Mouse (Mus musculus) Patski (cell line): ENCODE data around the gene Ptpn6. TPM values are rescaled to one million over a fixed set of nuclear protein-coding genes. Genes with fewer than 3 reads are reported as not detected.

ENCODE experiments used
- ATAC-seq: fragments of 100-300 bp; one replicate; pipeline ENCODE4 v1.8.0; 2021
- CTCF ChIA-PET: fragments of 350-600 bp; sonication (Branson Sonifier 250); formaldehyde crosslinking; loops from one replicate; lab custom pipeline; 2022; ENCODE audit warnings: inconsistent platforms; lab: Charles Lee
- POLR2A ChIA-PET: fragments of 350-600 bp; sonication (Branson Sonifier 250); formaldehyde crosslinking; loops from one replicate; lab custom pipeline; 2022; ENCODE audit warnings: antibody characterized with exemption, inconsistent platforms; lab: Charles Lee
- DNase-seq: peaks from one replicate; pipeline ENCODE4 v3.0.0-alpha.2; 2011; ENCODE audit warnings: low read depth, low spot score
- H3K27me3 ChIP-seq: fragments of 371-371 bp; one replicate; pipeline ENCODE4 v1.5.1; 2021
- CTCF ChIP-seq: fragments of 100-300 bp; IDR thresholded peaks from one replicate; pipeline ENCODE4 v1.5.1; 2021
- in situ Hi-C: fragments of 300-500 bp; cut with MboI; formaldehyde crosslinking; loops from 3 replicates; pipeline ENCODE4 v1.11.1; 2018; ENCODE audit warnings: low pct_unique_long_range_greater_than_20kb, mixed read lengths
- polyA plus RNA-seq: library from polyadenylated mRNA; unstranded; gene quantifications from one replicate; pipeline ENCODE4 v1.2.3, GENCODE M21; 2021

The Ptpn6 gene
- polyA plus RNA-seq, 1 experiment from 2014 or later, result 1.5 TPM

DNA sequence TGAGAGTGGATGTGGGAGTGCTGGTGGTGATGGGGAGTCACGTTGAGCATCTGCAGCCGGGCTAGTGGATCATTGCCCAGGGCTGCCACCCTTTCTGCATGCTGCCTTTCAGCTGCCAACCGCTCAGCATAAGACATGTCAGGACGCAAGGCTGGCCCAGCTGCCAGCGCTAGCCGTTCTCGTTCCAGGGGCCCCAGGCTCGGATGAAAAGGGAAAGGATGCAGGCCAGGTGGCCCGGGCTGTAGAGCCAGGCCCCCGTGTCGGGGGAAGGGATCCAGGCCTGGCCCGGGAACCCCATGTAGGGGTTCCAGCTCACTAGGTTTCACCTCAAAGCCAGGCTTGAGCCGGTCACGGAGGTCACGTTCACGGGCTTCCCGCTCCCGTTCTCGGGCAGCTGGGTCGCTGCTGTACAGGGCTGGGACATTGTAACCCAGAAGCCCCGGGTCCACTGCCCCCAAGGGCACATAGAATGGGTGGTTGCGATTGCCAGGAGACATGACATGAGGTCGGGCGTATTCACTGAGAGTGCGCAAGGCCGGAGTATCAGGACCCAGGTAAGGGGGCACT, 6.3 kb upstream of the Ptpn6 start:
- CTCF ChIA-PET, result interaction anchor here (1.4 to 2.6 kb wide), 5 partner anchors 10 to 103 kb away, joined by 3 to 19 read pairs (median 4); partner anchors contain the start of genes Emg1, Gm45234 and Phb2
- in situ Hi-C loops, result no loop called here
- ATAC-seq (no peak), DNase-seq (no peak)
- H3K27me3 ChIP-seq, result no peaks in the 10 kb centered on the region
- no peak for TF ChIP-seq CTCF
- POLR2A ChIA-PET, result interaction anchor here (1.0 to 3.6 kb wide), 4 partner anchors 10 to 64 kb away, joined by 3 to 25 read pairs (median 8); partner anchors contain the start of genes Gm45234 and Spsb2

DNA sequence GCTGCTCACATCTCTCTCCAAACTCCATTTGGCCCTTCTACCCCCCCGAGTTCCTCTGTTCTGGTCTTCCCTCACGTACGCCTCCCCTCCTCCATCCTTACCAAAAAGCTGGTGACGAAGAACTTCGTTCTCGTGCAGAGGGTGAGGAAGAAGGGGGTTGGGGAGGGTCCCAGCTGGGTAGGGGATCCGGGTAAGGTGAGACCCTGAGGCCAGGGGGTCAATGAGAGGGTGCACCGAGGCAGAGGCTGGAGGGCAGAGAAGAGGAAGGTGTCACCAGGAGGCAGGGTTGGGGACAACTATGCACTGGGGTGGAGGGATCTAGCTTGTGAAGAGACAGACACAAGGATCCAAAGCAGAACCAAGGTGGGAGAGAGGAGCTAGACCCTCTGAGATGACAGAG, 5.1 kb upstream of the Ptpn6 start:
- CTCF ChIA-PET, result interaction anchor here (0.7 to 2.6 kb wide), 7 partner anchors 12 to 102 kb away, joined by 3 to 19 read pairs (median 4); partner anchors contain the start of genes Emg1, Gm45234 and Phb2
- DNase-seq, result no peak
- no peak for ATAC-seq
- no peaks in the 10 kb centered on the region for H3K27me3 ChIP-seq
- TF ChIP-seq CTCF, result no peak
- in situ Hi-C loops, result no loop called here
- POLR2A ChIA-PET, result interaction anchor here (1.1 to 3.6 kb wide), 2 partner anchors 15 to 85 kb away, joined by 3 to 25 read pairs; partner anchors contain the start of genes Cdca3 and Usp5

DNA sequence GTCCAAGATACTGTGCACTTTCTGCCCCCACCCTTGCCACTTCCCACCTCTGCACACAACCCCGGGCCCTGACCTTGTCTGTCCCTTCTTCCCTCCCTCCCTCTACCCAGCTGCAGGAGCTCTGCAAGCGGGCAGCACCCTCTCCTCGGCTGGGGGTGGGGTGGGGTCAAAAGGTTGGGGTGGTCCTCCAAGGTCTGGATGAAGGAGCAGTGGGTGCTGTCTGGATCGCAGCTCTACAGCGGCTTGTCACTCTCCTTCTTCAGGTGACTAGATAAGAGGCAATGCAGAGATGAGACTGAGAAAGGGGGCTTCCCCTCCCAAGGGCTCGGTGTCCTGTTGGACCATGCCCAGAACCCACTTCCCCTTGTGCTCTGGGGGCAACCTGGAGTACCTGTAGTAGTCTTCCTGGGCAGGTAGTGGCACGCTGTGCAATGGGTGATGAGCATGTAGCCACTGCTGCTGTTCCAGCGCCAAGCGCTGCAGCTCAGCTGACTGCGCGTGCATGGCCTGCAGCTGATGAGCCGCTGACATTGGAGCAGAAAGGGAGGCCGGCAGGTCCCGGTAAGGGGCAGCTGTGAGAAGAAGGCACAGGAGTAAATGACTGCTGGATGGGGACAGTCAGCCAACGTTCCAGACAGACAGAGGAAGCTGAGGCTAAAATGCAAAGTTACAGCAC, 4.5 kb upstream of the Ptpn6 start:
- no peaks in the 10 kb centered on the region for H3K27me3 ChIP-seq
- POLR2A ChIA-PET, result interaction anchor here (1.1 to 3.6 kb wide), 2 partner anchors 15 to 86 kb away, joined by 3 to 25 read pairs; partner anchors contain the start of genes Cdca3 and Usp5
- CTCF ChIA-PET, result interaction anchor here (1.1 to 2.2 kb wide), 4 partner anchors 40 to 101 kb away, joined by 3 to 8 read pairs (median 4); no protein-coding TSS in a partner anchor
- no peak for DNase-seq
- no peak for ATAC-seq
- TF ChIP-seq CTCF, result no peak
- in situ Hi-C loops, result no loop called here

DNA sequence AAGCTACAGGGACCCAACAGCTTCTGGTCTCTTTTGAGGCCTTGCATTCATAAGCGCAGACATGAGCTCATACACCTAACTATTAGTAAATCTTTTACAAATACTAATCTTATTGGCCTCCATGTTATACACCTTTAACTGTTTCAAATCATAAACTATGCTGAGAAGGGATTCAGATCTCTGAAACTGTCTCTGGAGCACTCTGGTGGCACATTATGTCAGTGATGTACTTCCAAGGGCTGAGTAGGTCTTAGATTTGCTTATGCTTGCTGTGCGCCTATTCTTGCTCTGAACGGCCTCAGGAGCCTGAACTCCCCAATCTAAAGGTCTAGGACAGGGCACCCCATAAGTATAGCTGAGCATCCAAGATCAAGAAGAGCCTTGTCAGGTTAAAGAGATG, 3.3 kb upstream of the Ptpn6 start:
- no peak for TF ChIP-seq CTCF
- H3K27me3 ChIP-seq, result no peaks in the 10 kb centered on the region
- CTCF ChIA-PET, result interaction anchor here (0.6 to 2.2 kb wide), 6 partner anchors 11 to 100 kb away, joined by 3 to 12 read pairs (median 6); no protein-coding TSS in a partner anchor
- POLR2A ChIA-PET, result interaction anchor here (0.8 to 2.5 kb wide), 5 partner anchors 10 to 73 kb away, joined by 3 to 15 read pairs (median 4); partner anchors contain the start of genes Atn1 and Tpi1
- in situ Hi-C loops, result no loop called here
- DNase-seq (no peak), ATAC-seq (no peak)

DNA sequence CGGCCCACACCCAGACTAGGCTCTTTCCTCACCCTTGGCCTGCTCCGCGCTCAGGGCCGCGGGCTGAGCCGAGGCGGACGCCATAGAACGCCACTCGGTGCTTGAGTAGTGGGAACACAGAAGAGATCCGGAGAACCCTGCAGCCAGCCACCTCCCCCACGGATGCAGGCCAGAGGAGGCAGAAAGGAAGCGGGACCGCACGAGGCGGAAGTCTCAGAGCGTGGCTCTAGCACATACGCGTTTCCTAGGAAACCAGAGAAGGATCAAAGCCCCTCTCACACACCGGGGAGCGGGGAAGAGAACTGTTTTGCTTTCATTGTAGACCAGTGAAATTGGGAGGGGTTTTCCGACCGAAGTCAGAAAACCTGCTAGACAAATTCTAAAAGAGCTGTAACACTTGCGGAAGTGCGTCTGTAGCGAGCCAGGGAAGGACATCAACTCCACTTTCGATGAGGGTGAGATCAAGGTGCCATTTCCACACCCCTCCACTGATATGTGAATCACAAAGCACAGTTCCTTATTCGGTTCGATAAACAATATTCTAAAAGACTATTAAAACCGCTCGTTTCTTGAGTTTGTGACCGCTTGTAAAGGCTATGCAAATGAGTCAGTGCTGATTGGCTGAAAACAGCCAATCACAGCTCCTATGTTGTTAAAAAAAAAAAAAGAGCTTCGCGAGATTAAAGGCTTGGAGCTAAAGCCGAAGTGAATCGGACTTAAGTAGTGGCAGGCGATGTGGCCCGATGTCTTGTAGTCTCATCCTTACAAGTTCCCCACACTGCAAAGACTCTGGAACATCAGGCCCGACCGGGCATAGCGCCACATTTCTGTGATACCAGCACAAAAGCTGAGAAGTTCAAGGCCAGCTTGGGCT, 2.6 kb upstream of the Ptpn6 start, which contains the start of gene Grcc10:
Gene Grcc10, minus strand, starts transcription at position 487 of the 874 bp plus-strand sequence.
- H3K27me3 ChIP-seq, result no peaks in the 10 kb centered on the region
- POLR2A ChIA-PET, result interaction anchor here (0.8 to 2.5 kb wide), 5 partner anchors 10 to 24 kb away, joined by 3 to 15 read pairs (median 6); partner anchors contain the start of gene Atn1
- in situ Hi-C loops, result no loop called here
- DNase-seq (peak; percentile 86), ATAC-seq (peak; percentile 74)
- CTCF ChIA-PET, result interaction anchor here (0.6 to 2.2 kb wide), 7 partner anchors 12 to 99 kb away, joined by 3 to 12 read pairs (median 5); no protein-coding TSS in a partner anchor
- no peak for TF ChIP-seq CTCF

DNA sequence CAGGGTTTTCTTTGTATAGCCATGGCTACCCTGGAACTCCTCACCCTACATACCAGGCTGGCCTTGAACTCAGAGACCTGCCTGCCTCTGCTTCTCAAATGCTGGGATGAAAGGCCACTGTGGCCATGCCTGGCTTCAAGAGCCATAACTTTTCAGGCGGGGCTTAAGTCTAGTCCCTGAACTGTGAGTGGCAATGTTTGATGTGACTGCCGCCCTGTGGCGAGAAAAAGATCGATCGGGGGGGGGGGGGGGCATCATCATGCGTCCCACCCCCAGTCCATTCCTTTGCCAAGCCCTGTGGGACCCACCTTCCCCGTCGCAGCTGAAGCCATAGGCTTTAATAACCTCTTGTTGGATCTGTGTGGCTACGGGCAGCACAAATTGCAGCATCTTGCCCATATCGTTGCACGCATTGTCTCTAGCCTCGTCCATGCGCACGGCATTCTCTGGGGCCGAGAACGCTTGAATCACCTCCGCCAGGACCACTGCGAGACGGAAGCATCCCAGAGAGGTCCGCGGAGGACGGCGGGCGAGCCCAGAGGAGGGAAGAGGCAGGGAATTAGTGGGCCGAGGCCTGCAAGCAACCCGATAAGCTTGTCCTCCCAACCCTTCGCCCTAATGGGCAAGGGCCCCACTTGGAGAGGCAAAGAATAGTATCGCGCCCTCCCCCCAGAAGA, 1.8 kb upstream of the Ptpn6 start:
- peak; percentile 34 for ATAC-seq
- no peak for TF ChIP-seq CTCF
- ChIA-PET CTCF (interaction anchor here (0.7 to 2.2 kb wide), 7 partner anchors 18 to 99 kb away, joined by 3 to 8 read pairs (median 5); no protein-coding TSS in a partner anchor), POLR2A (interaction anchor here (1.4 to 2.5 kb wide), 5 partner anchors 9 to 25 kb away, joined by 4 to 15 read pairs (median 6); partner anchors contain the start of gene Atn1)
- no peak for DNase-seq
- in situ Hi-C loops, result no loop called here
- no peaks in the 10 kb centered on the region for H3K27me3 ChIP-seq

DNA sequence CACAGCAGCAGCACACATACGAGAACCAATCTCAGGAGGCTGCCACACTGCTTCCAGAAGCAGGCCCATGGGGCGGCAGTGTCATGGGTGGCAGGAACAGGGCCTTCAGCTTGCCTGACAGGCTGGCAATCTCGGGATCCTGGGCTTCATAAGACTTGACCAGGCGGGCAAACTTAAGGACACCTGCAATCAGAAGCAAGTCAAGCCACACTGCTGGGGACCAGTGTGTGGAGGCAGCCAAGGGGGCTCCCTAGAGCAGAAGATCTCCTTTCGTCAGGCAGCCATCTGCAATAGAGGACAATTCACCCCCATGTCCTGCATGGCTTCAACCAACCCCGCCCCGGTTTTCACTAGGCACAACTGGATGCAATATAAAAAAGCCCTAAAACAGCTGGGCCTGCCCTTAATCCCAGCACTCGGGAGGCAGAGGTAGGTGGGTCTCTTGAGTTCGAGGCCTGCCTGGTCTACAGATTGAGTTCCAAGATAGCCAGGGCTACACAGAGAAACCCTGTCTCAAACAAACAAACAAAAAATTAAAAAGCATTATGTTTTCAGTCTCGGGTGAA, 800 bp upstream of the Ptpn6 start:
- no peaks in the 10 kb centered on the region for H3K27me3 ChIP-seq
- DNase-seq (no peak), ATAC-seq (no peak)
- in situ Hi-C loops, result loop anchor here (5.0 kb wide), 1 partner anchor 97 kb away; no protein-coding TSS in a partner anchor
- ChIA-PET POLR2A (interaction anchor here (1.4 to 2.5 kb wide), 4 partner anchors 18 to 24 kb away, joined by 4 to 15 read pairs (median 7); partner anchors contain the start of gene Atn1), CTCF (interaction anchor here (0.7 to 2.1 kb wide), 5 partner anchors 19 to 98 kb away, joined by 3 to 6 read pairs (median 4); no protein-coding TSS in a partner anchor)
- TF ChIP-seq CTCF, result no peak

DNA sequence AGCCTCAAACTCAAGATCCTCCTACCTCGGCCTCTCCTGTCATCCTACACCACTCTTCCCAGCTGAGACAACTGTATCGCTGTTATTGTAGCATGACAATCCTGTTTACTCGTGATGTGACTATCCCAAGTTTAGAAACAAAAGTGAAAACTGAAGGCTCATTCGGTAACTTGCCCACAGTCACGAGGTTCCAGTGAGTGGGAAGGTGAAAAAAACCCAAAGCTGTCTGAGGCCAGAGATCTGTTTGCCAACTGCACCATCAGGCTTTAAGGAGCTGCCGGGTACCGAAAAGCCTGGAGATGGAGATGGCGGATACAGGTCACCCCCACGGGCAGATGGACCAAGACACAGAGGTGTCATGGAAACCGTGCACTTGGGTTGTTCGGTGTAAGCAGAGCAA, 1.5 kb downstream of the Ptpn6 start:
- TF ChIP-seq CTCF, result no peak
- in situ Hi-C loops, result loop anchor here (5.0 kb wide), 1 partner anchor 95 kb away; no protein-coding TSS in a partner anchor
- no peaks in the 10 kb centered on the region for H3K27me3 ChIP-seq
- ChIA-PET CTCF (no interaction called here), POLR2A (no interaction called here)
- no peak for ATAC-seq
- DNase-seq, result no peak

DNA sequence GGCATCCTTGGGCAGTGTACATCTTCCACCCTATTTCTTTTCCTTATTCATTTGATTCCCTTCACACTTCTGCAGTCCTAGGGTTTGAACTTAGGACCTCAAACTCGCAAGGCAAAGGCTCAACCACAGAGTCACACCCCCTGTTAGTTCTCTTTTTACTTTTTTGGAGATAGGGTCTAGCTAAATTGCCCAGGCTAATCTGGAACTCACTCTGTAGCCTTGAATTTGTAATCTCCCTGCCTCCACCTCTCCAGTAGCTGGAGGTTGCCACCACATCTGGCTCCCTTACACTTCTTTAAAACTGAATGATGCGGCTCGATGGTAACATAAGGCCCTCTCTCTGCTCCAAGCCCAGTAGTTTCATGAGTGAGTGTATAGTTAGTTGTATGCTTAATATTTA, 4.1 kb downstream of the Ptpn6 start:
- in situ Hi-C loops, result no loop called here
- no peaks in the 10 kb centered on the region for H3K27me3 ChIP-seq
- CTCF ChIA-PET, result no interaction called here
- POLR2A ChIA-PET, result no interaction called here
- DNase-seq, result no peak
- ATAC-seq, result no peak
- no peak for TF ChIP-seq CTCF
